Mouse (Mus musculus) effector memory CD4-positive, alpha-beta T cell, adult 5 months (primary cell): ENCODE data around the gene Haus6. TPM values are rescaled to one million over a fixed set of nuclear protein-coding genes. Genes with fewer than 3 reads are reported as not detected.

ENCODE experiments used
- polyA plus RNA-seq: library from polyadenylated mRNA; unstranded; fragments of 100-300 nt; shearing (Covaris generic); gene quantifications from one replicate; pipeline ENCODE4 v1.2.1, GENCODE M21; 2017

The Haus6 gene
- polyA plus RNA-seq: 19.0 TPM

GRCm38 (mm10) chr4:86611524-86612288 is at the start of gene Haus6:
Haus6 (minus strand) TSS chr4:86612055.

GRCm38 (mm10) chr4:86575283-86575983 is 36.4 kb downstream of the Haus6 start, which contains the start of gene Rraga:
Rraga (plus strand) TSS chr4:86575668.

GRCm38 (mm10) chr4:86558228-86558627 is 53.6 kb downstream of the Haus6 start, which contains the start of gene Saxo1:
Saxo1 (minus strand) TSS chr4:86558328.

Other genes with a start within 250 kb of the Haus6 start
- not detected for gene Saxo1, start 53.7 kb downstream of the Haus6 start, polyA plus RNA-seq
- 51.0 TPM for gene Rraga, start 36.4 kb downstream of the Haus6 start, polyA plus RNA-seq
- gene Plin2, start 58.0 kb upstream of the Haus6 start, polyA plus RNA-seq: 10.3 TPM
- gene Dennd4c, start 136.5 kb upstream of the Haus6 start, polyA plus RNA-seq: 49.9 TPM
- gene Rps6, start 245.4 kb upstream of the Haus6 start, polyA plus RNA-seq: 617 TPM